Mouse (Mus musculus): Measurements from ENCODE around the gene Fancc.

Gene Fancc

GRCm38 (mm10) chr13:63496646-63497582 is at the start of gene Fancc:
Gene Fancc, minus strand, starts transcription at chr13:63497278.
- WGBS = 19% methylated on average over 23 of the region's 23 CpGs

- WGBS = 64% methylated on average over 7 of the region's 7 CpGs
Measured at GRCm38 (mm10) chr13:63545291-63545690, 48.2 kb upstream of the Fancc start.

GRCm38 (mm10) chr13:63544967-63545253 is 47.8 kb upstream of the Fancc start:
- WGBS = 59% methylated on average over 5 of the region's 5 CpGs

- WGBS = 72% methylated on average over 13 of the region's 13 CpGs
Measured at GRCm38 (mm10) chr13:63544119-63544966, 47.3 kb upstream of the Fancc start.

- 62% methylated on average over 6 of the region's 6 CpGs for WGBS
Measured at GRCm38 (mm10) chr13:63543459-63543858, 46.4 kb upstream of the Fancc start.

GRCm38 (mm10) chr13:63542796-63543384 is 45.8 kb upstream of the Fancc start:
- 39% methylated on average over 3 of the region's 3 CpGs for WGBS

GRCm38 (mm10) chr13:63540584-63540983 is 43.5 kb upstream of the Fancc start:
- WGBS = 84% methylated on average over 12 of the region's 12 CpGs

GRCm38 (mm10) chr13:63534981-63535380 is 37.9 kb upstream of the Fancc start:
- WGBS = 88% methylated on average over 4 of the region's 4 CpGs

- 87% methylated on average over 9 of the region's 9 CpGs for WGBS
Measured at GRCm38 (mm10) chr13:63530857-63531256, 33.8 kb upstream of the Fancc start.

GRCm38 (mm10) chr13:63530371-63530764 is 33.3 kb upstream of the Fancc start:
- WGBS = 79% methylated on average over 3 of the region's 3 CpGs

- 77% methylated on average over 3 of the region's 3 CpGs for WGBS
Measured at GRCm38 (mm10) chr13:63529602-63530370, 32.7 kb upstream of the Fancc start.

- 30% methylated on average over 2 of the region's 2 CpGs for WGBS
Measured at GRCm38 (mm10) chr13:63528852-63529251, 31.8 kb upstream of the Fancc start.

- WGBS = 39% methylated on average over 5 of the region's 5 CpGs
Measured at GRCm38 (mm10) chr13:63528164-63528675, 31.1 kb upstream of the Fancc start.

GRCm38 (mm10) chr13:63525571-63526197 is 28.6 kb upstream of the Fancc start:
- 72% methylated on average over 11 of the region's 11 CpGs for WGBS

GRCm38 (mm10) chr13:63524608-63525570 is 27.8 kb upstream of the Fancc start:
- 57% methylated on average over 25 of the region's 25 CpGs for WGBS

- WGBS = 75% methylated on average over 2 of the region's 2 CpGs
Measured at GRCm38 (mm10) chr13:63524061-63524460, 27.0 kb upstream of the Fancc start.

- 76% methylated on average over 10 of the region's 10 CpGs for WGBS
Measured at GRCm38 (mm10) chr13:63522832-63523231, 25.8 kb upstream of the Fancc start.

GRCm38 (mm10) chr13:63520110-63520509 is 23.0 kb upstream of the Fancc start:
- 88% methylated on average over 6 of the region's 6 CpGs for WGBS

- WGBS = 76% methylated on average over 2 of the region's 2 CpGs
Measured at GRCm38 (mm10) chr13:63516535-63516934, 19.5 kb upstream of the Fancc start.

GRCm38 (mm10) chr13:63515542-63515941 is 18.5 kb upstream of the Fancc start:
- 84% methylated on average over 5 of the region's 5 CpGs for WGBS

Measured in cerebral cortex, adult 2 months (tissue).